Mouse (Mus musculus) kidney, adult 2 months (tissue): ENCODE measurements around the gene Chst11. TPM values are rescaled to one million over a fixed set of nuclear protein-coding genes. Genes with fewer than 3 reads are reported as not detected.
A peak's percentile ranks its signal among the peaks of the same experiment; 100 is the strongest.

ENCODE experiments used
- DNase-seq: peaks from one replicate; pipeline ENCODE4 v3.0.0; 2021
- H3K27ac ChIP-seq: fragments of 200-500 bp; 2 replicates; pipeline ENCODE4 v1.5.1; 2012; ENCODE audit warnings: low read depth, low read length, control low read depth, inconsistent platforms; ENCODE audit not compliant: insufficient read depth
- H3K27me3 ChIP-seq: fragments of 200-500 bp; replicated peaks from 2 replicates; pipeline ENCODE4 v1.6.1; 2012; ENCODE audit warnings: mild to moderate bottlenecking, moderate library complexity, low read length, inconsistent platforms; ENCODE audit not compliant: control insufficient read depth, insufficient read depth
- H3K36me3 ChIP-seq: fragments of 200-500 bp; 2 replicates; pipeline ENCODE4 v1.6.1; 2012; ENCODE audit warnings: mild to moderate bottlenecking, moderate library complexity, low read length, inconsistent platforms; ENCODE audit not compliant: control insufficient read depth, insufficient read depth
- H3K4me1 ChIP-seq: fragments of 200-500 bp; 2 replicates; pipeline ENCODE4 v1.6.1; 2011; ENCODE audit warnings: low read length; ENCODE audit not compliant: control insufficient read depth, insufficient read depth
- H3K4me3 ChIP-seq: fragments of 200-500 bp; 2 replicates; pipeline ENCODE4 v1.5.1; 2011; ENCODE audit warnings: mild to moderate bottlenecking, low read depth, low read length, control low read depth; ENCODE audit not compliant: insufficient read depth
- CTCF ChIP-seq: fragments of 200-500 bp; conservative IDR thresholded peaks from 2 replicates; pipeline ENCODE4 v1.5.1; 2011; ENCODE audit warnings: low read depth, mild to moderate bottlenecking, control low read depth, low read length, moderate library complexity, mixed read lengths; ENCODE audit not compliant: insufficient read depth, insufficient read length
- POLR2A ChIP-seq: fragments of 200-500 bp; IDR thresholded peaks from one replicate; pipeline ENCODE4 v1.6.1; 2011; ENCODE audit warnings: low read depth, low read length, control low read depth
- WGBS: fragments of 180-500 bp; shearing (Covaris S2); methylation state at CpG from one replicate; pipeline ENCODE4 v1.1.7; 2018; 5-methylcytosine and 5-hydroxymethylcytosine counted together
- polyA plus RNA-seq: library from polyadenylated mRNA; depleted of rRNA; stranded (reverse); fragments of >200 nt; gene quantifications from 2 replicates; pipeline ENCODE4 v1.2.3, GENCODE M21; 2012

The Chst11 gene
- polyA plus RNA-seq, 1 experiment: 8.0 TPM

DNA sequence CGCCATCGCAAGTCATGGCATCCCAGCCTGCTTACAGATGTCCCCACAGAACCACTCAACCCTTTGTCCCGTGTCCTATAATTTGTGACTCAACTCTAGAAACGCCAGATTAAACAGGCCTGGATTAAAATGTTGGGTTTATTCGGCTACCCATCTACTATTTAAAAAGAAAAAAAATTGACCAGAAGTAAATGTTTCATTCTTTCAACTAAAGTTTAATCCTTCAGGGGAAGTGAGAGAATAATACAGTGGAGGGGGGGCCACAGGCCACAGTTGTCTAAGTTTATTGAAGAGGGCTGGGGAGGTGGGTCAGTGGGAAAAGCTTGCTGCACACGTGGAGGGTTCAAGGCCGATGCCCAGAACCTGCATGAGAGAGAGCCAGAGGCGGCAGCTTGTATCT is 173.9 kb downstream of the Chst11 start:
- no peaks in the 10 kb centered on the region for H3K27me3 ChIP-seq
- H3K4me1 ChIP-seq: peaks cover 29% of the 10 kb centered on the region
- 76% methylated on average over 8 of the region's 8 CpGs for WGBS
- no peak for TF ChIP-seq CTCF
- TF ChIP-seq POLR2A: no peak
- H3K27ac ChIP-seq: peak overlapping the region; percentile 11; the same call in 1 of the 2 replicates
- H3K4me3 ChIP-seq: no peak overlapping the region
- H3K36me3 ChIP-seq: no peaks in the 10 kb centered on the region
- DNase-seq: peak; percentile 53

DNA sequence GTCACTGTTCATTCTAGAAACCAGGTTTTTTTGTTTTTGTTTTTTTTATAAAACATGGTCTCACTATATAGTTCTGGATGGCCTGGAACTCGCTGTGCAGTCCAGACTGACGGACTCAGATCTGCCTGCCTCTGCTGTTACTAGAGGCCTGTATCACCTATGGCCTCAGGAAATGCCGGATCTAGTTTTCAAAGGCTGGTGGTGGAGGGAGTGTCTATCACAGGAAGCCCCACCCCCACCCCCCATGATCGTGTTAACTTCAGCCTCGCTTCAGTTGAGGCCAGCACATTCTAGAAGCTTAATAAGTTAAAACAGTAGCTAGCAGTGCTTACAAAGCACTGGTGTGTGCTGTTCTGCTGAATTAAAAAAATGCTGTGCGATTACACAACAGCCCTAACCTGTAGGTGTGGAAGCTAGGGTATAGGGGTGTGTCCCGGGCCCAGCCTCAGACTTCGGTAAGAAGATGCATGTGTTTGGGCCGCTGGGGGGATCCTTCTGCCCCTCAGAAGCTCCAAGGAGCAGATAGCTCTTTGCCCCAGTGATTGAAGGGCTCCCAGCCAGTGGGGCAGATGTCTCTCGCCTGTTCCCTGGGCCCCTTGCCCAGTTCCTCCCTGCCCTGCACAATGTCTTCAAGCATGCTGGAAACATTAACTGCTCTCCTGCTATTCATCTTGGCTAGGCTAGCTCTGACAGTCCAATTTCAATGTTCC is 176.5 kb downstream of the Chst11 start:
- H3K4me3 ChIP-seq: no peak overlapping the region
- TF ChIP-seq CTCF (no peak), POLR2A (no peak)
- peaks cover 29% of the 10 kb centered on the region for H3K4me1 ChIP-seq
- H3K27me3 ChIP-seq: no peaks in the 10 kb centered on the region
- no peaks in the 10 kb centered on the region for H3K36me3 ChIP-seq
- peak; percentile 93 for DNase-seq
- H3K27ac ChIP-seq: peak overlapping the region; percentile 68
- WGBS: 22% methylated on average over 10 of the region's 10 CpGs

DNA sequence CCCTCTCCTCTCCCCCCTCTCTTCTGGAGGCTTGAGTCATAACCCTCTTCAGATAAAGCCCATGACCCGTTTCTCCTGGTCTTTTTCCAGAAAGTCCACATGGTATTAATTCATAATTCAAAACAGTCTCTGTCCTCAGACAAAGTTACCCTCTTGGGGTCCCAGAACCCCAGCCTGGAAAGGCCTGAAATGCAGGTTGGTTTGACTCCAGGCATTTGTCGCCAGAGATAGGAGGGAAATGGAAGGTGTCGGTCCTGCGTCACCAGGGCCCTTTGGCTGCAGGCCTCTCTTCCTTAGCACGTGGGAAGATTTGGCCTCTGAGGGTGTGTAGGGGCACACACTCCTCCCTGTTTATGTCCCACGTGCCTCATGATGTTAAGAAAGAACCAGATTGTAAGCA is 178.6 kb downstream of the Chst11 start:
- Histone ChIP-seq H3K36me3 (no peaks in the 10 kb centered on the region), H3K4me1 (peaks cover 20% of the 10 kb centered on the region), H3K4me3 (no peak overlapping the region), H3K27ac (no peak overlapping the region), H3K27me3 (no peaks in the 10 kb centered on the region)
- no peak for TF ChIP-seq POLR2A
- TF ChIP-seq CTCF: no peak
- DNase-seq: no peak
- 75% methylated on average over 6 of the region's 6 CpGs for WGBS

DNA sequence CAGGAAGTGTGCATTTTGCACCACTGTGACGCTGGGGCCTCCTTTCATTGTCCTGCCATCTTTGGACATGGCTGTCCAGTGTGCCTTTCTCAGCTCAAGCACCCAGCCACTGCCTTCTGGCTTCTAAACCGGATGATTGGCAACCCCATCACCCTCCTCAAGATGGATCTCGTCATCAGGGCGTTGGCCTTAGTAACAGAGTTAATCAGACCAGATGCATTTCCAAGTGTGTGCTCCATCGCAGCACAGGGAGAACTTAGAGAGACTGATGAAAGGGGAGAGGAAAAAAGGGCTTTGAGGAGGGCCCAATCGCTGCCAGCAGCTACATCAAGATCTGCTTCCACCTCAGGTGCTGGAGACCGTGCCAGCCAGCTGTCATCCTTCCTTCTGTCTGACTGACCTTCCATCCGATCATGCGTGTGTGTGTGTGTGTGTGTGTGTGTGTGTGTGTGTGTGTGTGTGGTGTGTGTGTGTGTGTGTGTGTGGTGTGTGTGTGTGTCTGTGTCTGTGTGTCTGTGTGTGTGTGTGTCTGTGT is 179.7 kb downstream of the Chst11 start:
- no peaks in the 10 kb centered on the region for H3K27me3 ChIP-seq
- 94% methylated on average over 9 of the region's 9 CpGs for WGBS
- H3K4me1 ChIP-seq: peaks cover 19% of the 10 kb centered on the region
- no peak overlapping the region for H3K4me3 ChIP-seq
- no peak for DNase-seq
- TF ChIP-seq POLR2A (no peak), CTCF (no peak)
- no peaks in the 10 kb centered on the region for H3K36me3 ChIP-seq
- H3K27ac ChIP-seq: no peak overlapping the region; the same call in 1 of the 2 replicates

DNA sequence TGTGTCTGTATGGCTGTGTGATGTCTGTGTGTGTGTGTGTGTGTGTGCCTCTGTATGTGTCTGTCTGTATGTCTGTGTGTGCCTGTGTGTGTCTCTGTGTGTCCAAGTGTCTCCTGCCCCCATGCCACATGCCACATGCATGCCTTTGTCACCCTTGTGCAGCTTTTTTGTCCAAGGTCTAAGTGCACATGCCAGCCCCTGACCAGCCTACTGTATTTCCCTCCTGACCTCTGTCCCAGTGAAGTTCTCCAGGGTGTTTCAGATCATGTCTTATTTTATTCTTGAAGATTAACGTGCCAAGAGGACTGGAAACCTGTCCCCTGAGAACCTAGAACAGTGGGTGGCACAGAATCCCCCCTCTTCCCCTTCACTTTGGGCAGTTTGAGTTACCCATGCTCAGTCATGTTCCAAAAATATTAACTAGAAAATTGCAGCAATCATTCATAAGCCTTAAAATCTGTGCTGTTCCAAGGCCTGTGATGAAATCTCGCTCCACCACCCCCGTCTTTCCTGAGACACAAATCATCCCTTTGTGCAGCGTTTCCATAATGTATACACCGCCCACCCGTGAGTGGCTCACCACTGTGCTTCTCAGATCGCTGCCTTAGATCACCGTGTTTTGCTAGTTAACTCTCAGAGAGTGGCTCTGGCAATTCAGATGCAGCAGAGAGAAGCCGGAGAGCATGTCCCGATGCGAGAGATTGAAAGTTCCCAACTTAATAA is 180.4 kb downstream of the Chst11 start:
- Histone ChIP-seq H3K4me3 (no peak overlapping the region), H3K36me3 (no peaks in the 10 kb centered on the region), H3K4me1 (peaks cover 19% of the 10 kb centered on the region), H3K27ac (no peak overlapping the region; the same call in 1 of the 2 replicates), H3K27me3 (no peaks in the 10 kb centered on the region)
- WGBS: 78% methylated on average over 11 of the region's 11 CpGs
- TF ChIP-seq CTCF: no peak
- no peak for TF ChIP-seq POLR2A
- peak; percentile 59 for DNase-seq

DNA sequence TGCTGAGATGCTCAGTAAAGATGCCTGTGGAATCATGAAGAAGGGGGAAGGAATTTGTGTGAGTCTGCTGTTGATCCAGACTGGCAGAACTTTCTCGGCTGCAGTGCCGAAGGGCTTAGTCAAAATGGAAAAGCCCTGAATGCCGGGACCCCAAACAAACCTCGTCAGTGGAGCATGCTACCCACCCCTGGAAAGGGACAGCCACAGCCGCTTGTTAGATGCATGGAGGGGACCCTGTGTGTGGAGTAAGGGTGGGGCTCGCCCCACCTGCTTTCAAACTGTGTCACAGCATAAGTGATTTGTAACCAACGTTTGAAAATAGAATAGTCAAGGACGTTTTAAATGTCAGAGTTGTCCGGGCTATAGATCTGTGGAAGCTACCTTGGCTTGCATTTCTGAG is 181.0 kb downstream of the Chst11 start:
- Histone ChIP-seq H3K4me1 (peaks cover 18% of the 10 kb centered on the region), H3K4me3 (no peak overlapping the region), H3K27me3 (no peaks in the 10 kb centered on the region), H3K36me3 (no peaks in the 10 kb centered on the region), H3K27ac (no peak overlapping the region)
- TF ChIP-seq POLR2A (no peak), CTCF (no peak)
- 85% methylated on average over 9 of the region's 9 CpGs for WGBS
- DNase-seq: no peak

DNA sequence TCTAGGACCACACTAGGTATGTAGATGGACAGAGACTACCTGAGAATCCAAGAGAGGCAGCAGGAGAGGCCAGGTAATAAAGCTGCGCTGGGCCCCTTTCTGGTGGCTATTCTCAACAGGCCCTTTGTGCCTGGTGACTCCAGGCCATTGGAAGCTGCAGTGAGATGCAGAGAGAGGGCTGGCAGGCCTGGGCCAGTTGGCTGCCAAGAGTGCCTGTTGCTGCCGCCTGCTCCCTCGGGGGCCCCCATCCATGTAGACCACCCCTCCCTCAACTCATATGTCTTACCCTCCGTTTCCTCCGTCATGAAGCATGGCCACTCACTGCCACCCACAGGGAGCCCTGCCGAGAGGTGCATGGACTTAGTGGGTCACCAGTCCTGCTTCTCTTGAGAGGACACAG is 182.2 kb downstream of the Chst11 start:
- no peak overlapping the region for H3K27ac ChIP-seq
- peaks cover 9% of the 10 kb centered on the region for H3K4me1 ChIP-seq

More for the DNA sequence above, 182.2 kb downstream of the Chst11 start:
- TF ChIP-seq POLR2A (no peak), CTCF (no peak)
- no peak overlapping the region for H3K4me3 ChIP-seq
- no peaks in the 10 kb centered on the region for H3K36me3 ChIP-seq
- H3K27me3 ChIP-seq: no peaks in the 10 kb centered on the region
- DNase-seq: no peak
- 88% methylated on average over 6 of the region's 6 CpGs for WGBS
